Mouse (Mus musculus) cerebellum, adult 2 months (tissue): Measurements from ENCODE around the gene Os9.

Experiments used
- CTCF ChIP-seq: fragments of 200-500 bp; IDR thresholded peaks from 2 replicates; pipeline ENCODE4 v1.5.1; 2011; ENCODE audit warnings: low read depth, mild to moderate bottlenecking, control low read depth, low read length, moderate library complexity, borderline replicate concordance; ENCODE audit not compliant: insufficient read depth
- POLR2A ChIP-seq: fragments of 200-500 bp; IDR thresholded peaks from 2 replicates; pipeline ENCODE4 v1.6.1; 2011; ENCODE audit warnings: low read length, control low read depth, borderline replicate concordance; ENCODE audit not compliant: insufficient read depth

DNA sequence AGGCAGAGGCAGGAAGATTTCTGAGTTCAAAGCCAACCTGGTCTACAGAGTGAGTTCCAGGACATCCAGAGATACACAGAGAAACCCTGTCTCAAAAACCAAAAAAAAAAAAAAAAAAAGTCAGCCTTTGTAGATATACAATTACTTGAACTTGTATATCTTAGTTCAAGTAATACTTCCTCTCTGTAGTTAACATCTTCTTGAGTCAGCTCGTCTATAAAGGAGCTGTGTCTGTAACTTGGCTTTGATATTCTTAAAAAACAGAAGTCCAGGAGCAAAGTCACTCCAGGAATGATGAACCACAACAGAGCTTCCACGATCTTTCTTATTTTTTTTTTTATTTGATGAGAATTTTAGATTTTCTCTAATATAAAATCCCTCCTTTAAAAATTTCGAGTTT lies 39.8 kb upstream of the Os9 start:
- TF ChIP-seq POLR2A, result no peak
- TF ChIP-seq CTCF, result no peak
